Mouse (Mus musculus): ENCODE results near the gene Hist1h2ba. TPM values are rescaled to one million over a fixed set of nuclear protein-coding genes. Genes with fewer than 3 reads are reported as not detected.

Hist1h2ba gene
- not detected in 4 replicates for total RNA-seq (2023; ENCODE audit: inconsistent age)

DNA sequence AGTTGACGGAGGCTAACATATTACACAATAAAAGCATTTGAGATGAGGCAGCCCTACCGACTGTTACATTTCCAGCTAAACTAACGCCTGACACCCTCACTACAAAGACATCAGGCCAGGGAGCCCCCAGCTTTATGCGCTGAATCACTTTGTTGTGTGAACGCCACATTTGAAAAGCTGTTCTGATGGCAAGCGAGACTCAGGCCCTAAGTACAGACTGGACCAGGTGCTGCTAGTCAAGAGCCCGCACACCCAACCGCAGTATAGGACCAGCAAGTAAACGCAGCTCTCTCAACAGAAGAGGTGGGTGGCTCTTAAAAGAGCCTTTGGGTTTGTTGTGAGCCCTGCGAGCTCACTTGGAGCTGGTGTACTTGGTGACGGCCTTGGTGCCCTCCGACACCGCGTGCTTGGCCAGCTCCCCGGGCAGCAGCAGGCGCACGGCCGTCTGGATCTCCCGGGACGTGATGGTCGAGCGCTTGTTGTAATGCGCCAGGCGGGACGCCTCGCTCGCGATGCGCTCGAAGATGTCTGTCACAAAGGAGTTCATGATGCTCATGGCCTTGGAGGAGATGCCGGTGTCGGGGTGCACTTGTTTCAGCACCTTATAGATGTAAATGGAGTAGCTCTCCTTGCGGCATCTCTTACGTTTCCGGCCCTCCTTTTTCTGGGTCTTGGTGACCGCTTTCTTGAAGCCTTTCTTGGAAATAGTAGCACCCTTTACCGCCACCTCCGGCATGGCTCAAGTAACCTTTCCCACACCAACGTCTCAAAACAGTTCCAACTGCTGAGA lies at the start of gene Hist1h2ba:
Hist1h2ba (minus strand) TSS at position 736 of the 790 bp plus-strand sequence.

DNA sequence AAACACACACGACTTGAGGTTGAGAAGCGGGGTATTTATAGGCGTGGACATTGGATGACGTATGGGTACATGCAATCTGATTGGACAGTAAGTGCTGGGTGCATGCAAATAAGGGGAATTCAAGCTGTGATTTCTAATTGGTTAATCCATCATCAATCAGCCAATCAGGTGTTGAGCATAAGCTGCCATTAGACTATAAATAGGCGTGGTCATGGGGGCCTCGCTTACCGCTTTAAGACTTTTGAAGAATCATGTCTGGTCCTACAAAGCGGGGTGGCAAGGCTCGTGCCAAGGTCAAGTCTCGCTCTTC lies 210 bp upstream of the Hist1h2ba start, which contains the start of gene Hist1h2aa:
Hist1h2aa (plus strand) TSS at position 252 of the 310 bp plus-strand sequence.

DNA sequence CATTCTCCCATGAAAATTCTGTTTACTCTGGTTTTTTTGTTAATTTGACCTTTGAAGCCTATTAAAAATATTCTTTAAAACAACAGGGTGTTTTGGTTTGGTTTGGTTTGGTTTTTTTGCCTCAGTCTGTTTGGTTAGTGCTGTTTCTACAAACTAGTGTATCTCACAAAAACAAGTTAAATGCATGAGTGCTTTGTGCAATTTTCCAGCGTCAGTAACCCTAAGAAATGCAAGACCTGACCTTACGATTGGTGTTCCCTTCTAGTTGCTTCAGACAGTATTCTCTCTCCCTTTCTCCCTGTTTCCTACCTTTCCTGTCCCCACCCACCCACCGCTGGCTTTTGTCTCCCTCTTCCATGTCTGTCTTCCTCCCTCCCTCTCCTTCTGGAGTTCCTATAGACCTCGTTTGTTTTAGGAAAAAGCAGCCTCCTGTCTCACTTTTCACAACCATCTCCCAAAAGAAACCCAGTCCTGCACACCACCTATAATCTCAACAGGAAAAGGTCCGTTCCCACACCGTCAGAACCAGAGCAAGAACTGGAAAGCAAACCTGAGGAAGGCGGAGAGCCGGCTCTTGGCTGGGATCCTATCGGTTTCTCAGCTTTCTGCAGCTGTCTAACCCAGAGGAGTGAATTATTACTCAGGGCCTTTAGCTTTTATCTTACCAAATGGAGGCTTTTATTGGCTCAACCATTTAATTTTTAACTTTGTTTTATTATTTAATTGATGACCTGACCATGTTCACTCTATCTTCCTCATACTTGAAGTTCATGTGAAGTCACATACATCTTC lies 19.4 kb downstream of the Hist1h2ba start, which contains the start of gene Slc17a4:
Slc17a4 (minus strand) TSS at position 634 of the 792 bp plus-strand sequence.

Other genes with a start within 250 kb of the Hist1h2ba start
- 19.7 to 31.0 TPM (median 21.7 TPM) in 4 replicates for gene Hist1h2bc, start 250.0 kb downstream of the Hist1h2ba start, total RNA-seq (2023; ENCODE audit: inconsistent age)
- gene Hist1h1t, start 238.3 kb downstream of the Hist1h2ba start, total RNA-seq (2023; ENCODE audit: inconsistent age) = 0.77 to 1.4 TPM (median 1.1 TPM) in 3 of 4 replicates, not detected in the other
- 186 to 254 TPM (median 213 TPM) in 4 replicates for gene Hist1h4c, start 235.7 kb downstream of the Hist1h2ba start, total RNA-seq (2023; ENCODE audit: inconsistent age)
- gene Hfe, start 223.3 kb downstream of the Hist1h2ba start, total RNA-seq (2023; ENCODE audit: inconsistent age) = 0.69 to 2.2 TPM (median 1.4 TPM) in 4 replicates
- 908 to 1,217 TPM (median 961 TPM) in 4 replicates for gene Hist1h1c, start 195.3 kb downstream of the Hist1h2ba start, total RNA-seq (2023; ENCODE audit: inconsistent age)
- gene Hist1h3c, start 188.6 kb downstream of the Hist1h2ba start, total RNA-seq (2023; ENCODE audit: inconsistent age) = 12.3 to 17.5 TPM (median 15.7 TPM) in 4 replicates
- gene Hist1h2bb, start 187.4 kb downstream of the Hist1h2ba start, total RNA-seq (2023; ENCODE audit: inconsistent age) = 71.4 to 93.9 TPM (median 80.8 TPM) in 4 replicates
- 70.2 to 102 TPM (median 85.3 TPM) in 4 replicates for gene Hist1h2ab, start 183.0 kb downstream of the Hist1h2ba start, total RNA-seq (2023; ENCODE audit: inconsistent age)
- 58.2 to 88.1 TPM (median 67.4 TPM) in 4 replicates for gene Hist1h3b, start 181.9 kb downstream of the Hist1h2ba start, total RNA-seq (2023; ENCODE audit: inconsistent age)
- gene Hist1h4b, start 177.1 kb downstream of the Hist1h2ba start, total RNA-seq (2023; ENCODE audit: inconsistent age) = 102 to 129 TPM (median 105 TPM) in 4 replicates
- gene Hist1h4a, start 172.9 kb downstream of the Hist1h2ba start, total RNA-seq (2023; ENCODE audit: inconsistent age) = 166 to 182 TPM (median 176 TPM) in 4 replicates
- 384 to 431 TPM (median 397 TPM) in 4 replicates for gene Hist1h3a, start 171.8 kb downstream of the Hist1h2ba start, total RNA-seq (2023; ENCODE audit: inconsistent age)
- gene Hist1h1a, start 170.5 kb downstream of the Hist1h2ba start, total RNA-seq (2023; ENCODE audit: inconsistent age) = 34.9 to 57.5 TPM (median 37.6 TPM) in 4 replicates
- not detected in 4 replicates for gene Trim38, start 164.2 kb downstream of the Hist1h2ba start, total RNA-seq (2023; ENCODE audit: inconsistent age)
- not detected in 4 replicates for gene Slc17a2, start 127.2 kb downstream of the Hist1h2ba start, total RNA-seq (2023; ENCODE audit: inconsistent age)
- not detected in 4 replicates for gene Slc17a3, start 94.7 kb downstream of the Hist1h2ba start, total RNA-seq (2023; ENCODE audit: inconsistent age)
- not detected in 4 replicates for gene Slc17a1, start 66.4 kb downstream of the Hist1h2ba start, total RNA-seq (2023; ENCODE audit: inconsistent age)
- gene Slc17a4, start 19.1 kb downstream of the Hist1h2ba start, total RNA-seq (2023; ENCODE audit: inconsistent age) = not detected in 4 replicates
- not detected in 4 replicates for gene Hist1h2aa, start 306 bp upstream of the Hist1h2ba start, total RNA-seq (2023; ENCODE audit: inconsistent age)
- gene Scgn, start 57.1 kb upstream of the Hist1h2ba start, total RNA-seq (2023; ENCODE audit: inconsistent age) = not detected in 4 replicates